Mouse (Mus musculus) CH12.LX (cell line): ENCODE results near the gene Gm16181. TPM values are rescaled to one million over a fixed set of nuclear protein-coding genes. Genes with fewer than 3 reads are reported as not detected.

Experiments used
- DNase-seq: peaks from one replicate; pipeline ENCODE4 v3.0.0-alpha.2; 2013; ENCODE audit errors: extremely low read depth
- H3K27ac ChIP-seq: 2 replicates; pipeline ENCODE4 v1.5.1; 2012; ENCODE audit warnings: low read depth, mild to moderate bottlenecking, control low read depth, moderate library complexity; ENCODE audit not compliant: insufficient read depth
- H3K27me3 ChIP-seq: replicated peaks from 2 replicates; pipeline ENCODE3; 2012; ENCODE audit warnings: inconsistent platforms
- H3K36me3 ChIP-seq, 2 experiments: replicated peaks in 1 of 2; 2 replicates each; pipeline versions ENCODE3 to v1.6.1; 2012; ENCODE audit warnings: inconsistent platforms in 1 of 2, low read length in 1 of 2, mild to moderate bottlenecking in 1 of 2, mixed read lengths in 1 of 2, moderate library complexity in 1 of 2; ENCODE audit not compliant: control insufficient read depth in 1 of 2, insufficient read depth in 1 of 2
- H3K4me1 ChIP-seq, 2 experiments: 2 replicates each; pipeline ENCODE4 v1.6.1; 2012; ENCODE audit warnings: inconsistent platforms in 1 of 2, moderate library complexity in 1 of 2; ENCODE audit not compliant: insufficient read depth in 2 of 2, control insufficient read depth in 1 of 2
- H3K4me2 ChIP-seq: 2 replicates; pipeline ENCODE4 v1.6.1; 2012; ENCODE audit warnings: low read depth, mild to moderate bottlenecking, control low read depth; ENCODE audit not compliant: poor library complexity, insufficient read depth, severe bottlenecking
- H3K4me3 ChIP-seq, 3 experiments: fragments of 150-350 bp in 1 of 3; sonication (generic) in 1 of 3; replicated peaks in 1 of 3; 2 replicates each; pipeline versions ENCODE3 to v1.5.1; 2011 to 2012; ENCODE audit warnings: low read depth in 2 of 3, low read length in 2 of 3, mild to moderate bottlenecking in 2 of 3, moderate library complexity in 2 of 3, control low read depth in 1 of 3, improper control_type of control experiment in 1 of 3, inconsistent platforms in 1 of 3, mixed read lengths in 1 of 3; ENCODE audit not compliant: poor library complexity in 1 of 3
- H3K79me2 ChIP-seq: replicated peaks from 2 replicates; pipeline ENCODE4 v1.6.1; 2012; ENCODE audit warnings: mild to moderate bottlenecking, moderate library complexity; ENCODE audit not compliant: control insufficient read depth, poor library complexity, insufficient read depth, severe bottlenecking; ENCODE audit errors: extremely low read depth
- H3K9ac ChIP-seq: 2 replicates; pipeline ENCODE4 v1.6.1; 2012; ENCODE audit warnings: low read depth, mild to moderate bottlenecking, control low read depth, moderate library complexity; ENCODE audit not compliant: insufficient read depth
- H3K9me3 ChIP-seq: replicated peaks from 2 replicates; pipeline ENCODE3; 2012; ENCODE audit warnings: low read length, inconsistent platforms, mixed read lengths
- ELF1 ChIP-seq: IDR thresholded peaks from 2 replicates; pipeline ENCODE4 v1.6.1; 2014; ENCODE audit warnings: low read depth, mild to moderate bottlenecking, inconsistent platforms, low read length, improper control_type of control experiment
- IRF4 ChIP-seq: IDR thresholded peaks from 2 replicates; pipeline ENCODE4 v1.6.1; 2014; ENCODE audit warnings: low read depth, mild to moderate bottlenecking, inconsistent platforms, low read length, improper control_type of control experiment
- MEF2A ChIP-seq: IDR thresholded peaks from 2 replicates; pipeline ENCODE4 v1.6.1; 2014; ENCODE audit warnings: low read depth, mild to moderate bottlenecking, inconsistent platforms, low read length, improper control_type of control experiment, borderline replicate concordance
- MXI1 ChIP-seq: IDR thresholded peaks from 2 replicates; pipeline ENCODE4 v1.6.1; 2011; ENCODE audit warnings: mild to moderate bottlenecking, low read depth, low read length, improper control_type of control experiment
- NELFE ChIP-seq: IDR thresholded peaks from 2 replicates; pipeline ENCODE4 v1.6.1; 2011; ENCODE audit warnings: low read depth, low read length, improper control_type of control experiment
- POLR2A ChIP-seq: IDR thresholded peaks from 2 replicates; pipeline ENCODE4 v1.6.1; 2011; ENCODE audit warnings: low read depth, mild to moderate bottlenecking, improper control_type of control experiment, low read length
- POLR2AphosphoS2 ChIP-seq: IDR thresholded peaks from 2 replicates; pipeline ENCODE4 v1.6.1; 2011; ENCODE audit warnings: low read depth, low read length, improper control_type of control experiment
- SIN3A ChIP-seq: IDR thresholded peaks from 2 replicates; pipeline ENCODE4 v1.6.1; 2012; ENCODE audit warnings: low read length, improper control_type of control experiment, inconsistent platforms
- dilution Hi-C: fragments of 300-500 bp; cut with MboI; formaldehyde crosslinking; loops from 2 replicates; pipeline ENCODE4 v1.14.3; 2020; ENCODE audit warnings: low sequenced_read_pairs; ENCODE audit not compliant: extremely low pct_unique_long_range_greater_than_20kb, extremely low pct_ligation_motif_present
- in situ Hi-C: fragments of 300-500 bp; cut with MboI; formaldehyde crosslinking; loops from 3 replicates; pipeline ENCODE4 v1.14.3; 2019; ENCODE audit warnings: low sequenced_read_pairs, low pct_ligation_motif_present, low pct_unique_long_range_greater_than_20kb, mixed read lengths
- polyA plus RNA-seq: library from polyadenylated mRNA; unstranded; fragments of >175 nt; gene quantifications from 2 replicates; pipeline ENCODE4 v1.2.1, GENCODE M21; 2012; ENCODE audit warnings: low read depth; ENCODE audit not compliant: insufficient read length
- total RNA-seq, 2 experiments: library from RNA; depleted of rRNA; stranded (reverse); fragments of 300-350 nt in 1 of 2; fragments of >200 nt in 1 of 2; gene quantifications; 2 replicates each; pipeline ENCODE4 v1.2.3; 2012 to 2014

The Gm16181 gene
- total and polyA plus RNA-seq, 3 experiments, result not detected

GRCm38 (mm10) chr17:35263523-35263883 lies 42.9 kb downstream of the Gm16181 start:
- peaks cover 35 to 37% of the 10 kb centered on the region in 2 experiments for H3K36me3 ChIP-seq
- TF ChIP-seq MEF2A (no peak), IRF4 (no peak)
- H3K9me3 ChIP-seq, result no peaks in the 10 kb centered on the region
- H3K4me1 ChIP-seq, result peaks cover 23 to 46% of the 10 kb centered on the region in 2 experiments
- DNase-seq, result no peak
- H3K79me2 ChIP-seq, result peaks cover 23% of the 10 kb centered on the region
- dilution Hi-C loops, result no loop called here
- in situ Hi-C loops, result loop anchor here (5.0 kb wide), 1 partner anchor 1261 kb away; the partner anchor contains the start of gene H2-K1
- H3K27me3 ChIP-seq, result no peaks in the 10 kb centered on the region
- H3K4me2 ChIP-seq, result no peak overlapping the region
- H3K9ac ChIP-seq, result peak overlapping the region; percentile 96; the same call in 1 of the 2 replicates
- peak overlapping the region; percentile 80; the same call in 1 of the 2 replicates for H3K27ac ChIP-seq
- H3K4me3 ChIP-seq, result peak overlapping the region; percentile 37 to 89 (median 73)

DNA sequence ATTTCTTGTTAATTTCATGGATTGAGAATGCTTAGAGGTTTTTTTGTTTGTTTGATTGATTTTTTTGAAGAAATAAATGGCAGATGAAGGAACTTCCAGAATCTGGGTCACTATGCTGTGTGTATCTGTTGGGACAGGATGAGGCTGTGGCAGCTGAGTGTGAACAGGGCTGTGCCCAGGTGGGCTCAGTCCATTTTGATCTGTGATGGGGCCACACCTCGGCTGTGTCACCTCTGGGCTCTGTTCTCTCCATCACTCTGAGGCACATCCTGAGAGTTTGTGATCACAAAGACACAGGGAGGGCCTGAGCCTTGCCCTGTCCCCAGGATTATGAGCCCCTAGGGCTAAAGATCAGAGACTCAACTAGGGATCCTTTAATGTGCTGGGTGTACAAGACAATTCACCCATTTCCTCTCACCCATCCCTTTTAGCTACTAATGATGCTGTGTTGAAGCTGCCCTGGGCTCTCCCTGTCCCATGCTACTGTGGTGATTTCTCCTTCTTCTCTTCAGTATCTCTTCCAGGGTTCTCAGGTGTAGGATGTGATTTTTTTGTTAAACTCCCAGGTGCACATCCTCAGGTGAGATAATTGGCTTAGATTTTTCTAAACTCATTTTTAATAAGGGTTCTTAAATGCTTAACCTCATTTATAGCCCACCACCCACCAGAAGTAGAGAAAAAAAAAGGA lies 46.9 kb downstream of the Gm16181 start:
- TF ChIP-seq ELF1 (no peak), POLR2A (peak; percentile 53; the same call in 1 of the 2 replicates), POLR2AphosphoS2 (peak; percentile 91)
- Histone ChIP-seq H3K9me3 (peaks cover 3% of the 10 kb centered on the region), H3K4me3 (no peak overlapping the region), H3K9ac (no peak overlapping the region), H3K4me2 (no peak overlapping the region), H3K4me1 (peaks cover 11 to 22% of the 10 kb centered on the region in 2 experiments), H3K36me3 (peaks cover 35 to 50% of the 10 kb centered on the region in 2 experiments), H3K79me2 (peaks cover 23% of the 10 kb centered on the region), H3K27ac (no peak overlapping the region), H3K27me3 (no peaks in the 10 kb centered on the region)
- DNase-seq, result no peak
- in situ Hi-C loops (no loop called here), dilution Hi-C loops (no loop called here)

DNA sequence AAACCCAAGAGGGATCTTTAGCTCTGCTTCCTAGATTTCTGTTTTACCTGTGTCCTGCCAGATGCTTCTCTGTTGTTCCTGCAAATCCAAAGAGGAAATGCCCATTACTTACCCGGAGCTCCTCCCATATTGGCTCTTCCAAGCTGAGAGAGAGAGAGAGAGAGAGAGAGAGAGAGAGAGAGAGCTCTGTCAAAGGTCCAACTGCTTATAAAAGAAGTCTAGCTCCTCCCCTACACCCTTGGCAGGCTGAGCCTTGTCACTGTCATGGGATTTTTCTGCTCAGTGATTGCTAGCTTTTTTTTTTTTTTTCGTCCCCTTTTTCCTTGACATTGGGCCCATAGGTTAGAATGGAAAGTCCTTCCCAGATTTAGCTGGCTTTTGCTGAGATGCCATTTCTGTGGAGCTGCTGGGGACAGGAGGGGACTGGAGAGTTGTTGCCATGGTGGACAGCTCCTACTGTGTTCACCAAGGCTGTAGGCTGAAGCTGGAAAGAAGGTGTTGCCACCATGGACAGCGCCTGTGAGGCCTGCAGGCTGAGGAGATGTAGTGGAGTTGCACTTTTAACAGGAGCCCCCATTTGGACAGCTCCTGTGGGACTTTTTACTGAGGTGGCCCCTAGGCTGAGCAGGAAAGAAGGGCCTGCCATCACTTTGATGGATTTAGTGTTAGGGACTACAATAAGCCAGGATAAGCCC lies 49.2 kb downstream of the Gm16181 start:
- Histone ChIP-seq H3K36me3 (peaks cover 31 to 54% of the 10 kb centered on the region in 2 experiments), H3K4me3 (no peak overlapping the region), H3K9ac (no peak overlapping the region), H3K9me3 (peaks cover 13% of the 10 kb centered on the region), H3K27ac (no peak overlapping the region), H3K4me2 (no peak overlapping the region), H3K27me3 (no peaks in the 10 kb centered on the region), H3K4me1 (peaks cover 11 to 24% of the 10 kb centered on the region in 2 experiments), H3K79me2 (peaks cover 11% of the 10 kb centered on the region)
- no peak for TF ChIP-seq NELFE
- peak; percentile 91 for TF ChIP-seq SIN3A
- peak; percentile 80 for TF ChIP-seq MXI1
- in situ Hi-C loops (loop anchor here (5.0 kb wide), 1 partner anchor 1297 kb away; no protein-coding TSS in a partner anchor), dilution Hi-C loops (loop anchor here (5.0 kb wide), 1 partner anchor 1297 kb away; no protein-coding TSS in a partner anchor)
- peak; percentile 59 for DNase-seq
